Mouse (Mus musculus): ENCODE results near the gene Mink1. TPM values are rescaled to one million over a fixed set of nuclear protein-coding genes. Genes with fewer than 3 reads are reported as not detected.
"Not testable (repeated sequence)": the region's sequence is repeated elsewhere in the genome, so short reads cannot be mapped to it uniquely, and the experiment has no call there.

Mink1 gene
- total and polyA plus RNA-seq, 3 experiments = 33.8 to 230 (median 57.3) TPM

DNA sequence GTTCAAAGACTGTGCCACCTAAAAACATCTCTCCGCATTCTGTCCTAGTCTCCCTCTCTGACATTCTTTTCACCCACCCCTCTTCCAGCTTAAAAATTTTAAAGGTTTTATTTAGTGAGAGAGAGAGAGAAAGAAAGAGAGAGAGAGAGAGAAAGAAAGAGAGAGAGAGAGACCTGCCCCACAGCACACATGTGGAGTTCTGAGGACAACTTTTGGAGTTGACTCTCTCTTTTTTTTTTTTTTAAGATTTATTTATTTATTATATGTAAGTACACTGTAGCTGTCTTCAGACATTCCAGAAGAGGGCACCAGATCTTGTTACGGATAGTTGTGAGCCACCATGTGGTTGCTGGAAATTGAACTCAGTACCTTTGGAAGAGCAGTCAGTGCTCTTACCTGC is 31.6 kb upstream of the Mink1 start:
- not testable (repeated sequence) for H3K27me3 ChIP-seq (ENCODE audit: control insufficient read depth in 1 of 2, insufficient read depth in 2 of 2, low read length in 2 of 2); DNase-seq (ENCODE audit: low read depth, low spot score); H3K79me2 ChIP-seq (ENCODE audit: control insufficient read depth, insufficient read depth, low read length, poor library complexity); H3K4me3 ChIP-seq (ENCODE audit: control insufficient read depth in 1 of 2, insufficient read depth in 1 of 2, low read depth in 2 of 2, low read length in 2 of 2); H3K9me3 ChIP-seq (replicated peaks; ENCODE audit: insufficient read depth, low read length); H3K36me3 ChIP-seq (ENCODE audit: control insufficient read depth in 1 of 2, insufficient read depth in 2 of 2, low read length in 2 of 2); H3K9ac ChIP-seq (ENCODE audit: control insufficient read depth, low read depth, low read length, poor library complexity, severe bottlenecking); H3K4me1 ChIP-seq (ENCODE audit: control insufficient read depth in 1 of 2, insufficient read depth in 2 of 2, low read length in 2 of 2); H3K27ac ChIP-seq (ENCODE audit: control insufficient read depth, low read depth, low read length)
- peak; percentile 68 for TF ChIP-seq ZNF384 (IDR thresholded peaks at IDR 0.05; ENCODE audit: low read depth, low read length)

DNA sequence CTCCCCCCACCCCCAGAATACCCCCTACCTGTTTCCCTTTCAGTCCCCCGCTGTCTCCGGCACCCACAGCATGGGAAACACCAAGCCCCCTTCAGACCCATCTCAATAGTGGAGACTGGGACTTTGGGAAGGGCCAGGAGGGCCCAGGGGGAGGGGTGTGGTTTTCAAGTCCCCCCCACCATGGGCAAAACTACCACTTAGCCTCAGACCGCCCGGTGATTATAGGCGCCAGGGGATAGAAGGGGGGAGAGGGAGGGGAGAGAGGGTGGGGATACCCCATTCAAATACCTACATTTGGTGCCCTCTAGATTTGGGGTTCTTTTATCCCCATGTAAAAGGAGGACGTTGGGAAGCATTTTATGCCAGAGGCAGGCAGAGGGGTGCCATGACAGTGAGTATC is 29.8 kb upstream of the Mink1 start, which contains the start of gene Gm40193:
Gene Gm40193, minus strand, starts transcription at position 101 of the 400 bp plus-strand sequence.
- Histone ChIP-seq H3K4me1 (ENCODE audit: control insufficient read depth in 1 of 2, insufficient read depth in 2 of 2, low read length in 2 of 2) (no peaks in the 10 kb centered on the region), H3K79me2 (ENCODE audit: control insufficient read depth, insufficient read depth, low read length, poor library complexity) (no peaks in the 10 kb centered on the region), H3K27ac (ENCODE audit: control insufficient read depth, low read depth, low read length) (no peak within 1 kb of the TSS), H3K4me3 (ENCODE audit: control insufficient read depth in 1 of 2, insufficient read depth in 1 of 2, low read depth in 2 of 2, low read length in 2 of 2) (no peak within 1 kb of the TSS), H3K9ac (ENCODE audit: control insufficient read depth, low read depth, low read length, poor library complexity, severe bottlenecking) (no peak within 1 kb of the TSS), H3K36me3 (ENCODE audit: control insufficient read depth in 1 of 2, insufficient read depth in 2 of 2, low read length in 2 of 2) (no peaks in the 10 kb centered on the region), H3K9me3 (replicated peaks; ENCODE audit: insufficient read depth, low read length) (no peaks in the 10 kb centered on the region), H3K27me3 (ENCODE audit: control insufficient read depth in 1 of 2, insufficient read depth in 2 of 2, low read length in 2 of 2) (no peaks in the 10 kb centered on the region; a peak in 1 of 4 replicates)
- no peak for TF ChIP-seq NRF1 (IDR thresholded peaks at IDR 0.05; ENCODE audit: insufficient read depth, low read depth, low read length, poor library complexity, severe bottlenecking)
- no peak for TF ChIP-seq USF1 (IDR thresholded peaks at IDR 0.05; ENCODE audit: low read depth, low read length)
- no peak for TF ChIP-seq POLR2A (IDR thresholded peaks at IDR 0.05; ENCODE audit: control insufficient read depth in 1 of 2, insufficient read depth in 1 of 2, low read depth in 1 of 2, low read length in 2 of 2, poor library complexity in 1 of 2)
- no peak for TF ChIP-seq ELF1 (IDR thresholded peaks at IDR 0.05; ENCODE audit: low read depth, low read length)
- no peak for TF ChIP-seq RCOR1 (IDR thresholded peaks at IDR 0.05; ENCODE audit: low read depth, low read length)
- TF ChIP-seq ZNF384 (IDR thresholded peaks at IDR 0.05; ENCODE audit: low read depth, low read length) = no peak
- no peak for TF ChIP-seq E2F4 (IDR thresholded peaks at IDR 0.05; ENCODE audit: borderline replicate concordance, low read depth, low read length)
- no peak for TF ChIP-seq JUND (IDR thresholded peaks at IDR 0.05; ENCODE audit: low read depth, low read length)
- no peak for TF ChIP-seq TBP (IDR thresholded peaks at IDR 0.05; ENCODE audit: low read depth, low read length)
- DNase-seq (ENCODE audit: low read depth, low spot score) = no peak

DNA sequence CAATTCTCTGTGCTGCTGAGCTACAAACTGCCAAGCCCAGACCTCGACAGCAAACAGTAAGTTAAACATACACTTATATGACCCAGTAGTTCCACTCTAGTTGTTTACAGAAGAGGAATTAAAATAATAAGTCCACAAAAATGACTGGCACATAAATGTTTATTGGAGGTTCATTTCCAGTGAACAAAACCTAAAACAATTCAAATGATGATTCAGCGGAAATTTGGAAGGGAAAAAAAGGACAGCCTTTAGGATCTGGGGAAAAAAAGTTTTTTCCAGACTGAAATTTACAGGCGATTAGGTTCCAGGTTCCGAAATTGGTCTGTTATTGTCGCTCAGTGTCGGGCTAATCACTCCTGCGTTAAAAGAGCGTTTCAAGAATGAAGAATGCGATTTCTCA is 23.3 kb upstream of the Mink1 start:
- Histone ChIP-seq H3K4me1 (ENCODE audit: control insufficient read depth in 1 of 2, insufficient read depth in 2 of 2, low read length in 2 of 2) (peaks cover 0 to 3% of the 10 kb centered on the region in 2 experiments; a peak in 2 of 4 replicates), H3K27ac (ENCODE audit: control insufficient read depth, low read depth, low read length) (no peak overlapping the region), H3K4me3 (ENCODE audit: control insufficient read depth in 1 of 2, insufficient read depth in 1 of 2, low read depth in 2 of 2, low read length in 2 of 2) (peak overlapping the region; percentile 45 to 51), H3K79me2 (ENCODE audit: control insufficient read depth, insufficient read depth, low read length, poor library complexity) (no peaks in the 10 kb centered on the region; the same call in 1 of the 2 replicates), H3K36me3 (ENCODE audit: control insufficient read depth in 1 of 2, insufficient read depth in 2 of 2, low read length in 2 of 2) (no peaks in the 10 kb centered on the region), H3K9me3 (replicated peaks; ENCODE audit: insufficient read depth, low read length) (no peaks in the 10 kb centered on the region), H3K27me3 (ENCODE audit: control insufficient read depth in 1 of 2, insufficient read depth in 2 of 2, low read length in 2 of 2) (peaks cover 11 to 14% of the 10 kb centered on the region in 2 experiments), H3K9ac (ENCODE audit: control insufficient read depth, low read depth, low read length, poor library complexity, severe bottlenecking) (peak overlapping the region; percentile 28)
- 0 out of 2 replicates have a peak, but pooled peaks have one; percentile 5 for TF ChIP-seq MXI1 (IDR thresholded peaks at IDR 0.05; ENCODE audit: low read depth, low read length)
- no peak for TF ChIP-seq TAL1 (IDR thresholded peaks at IDR 0.05; ENCODE audit: low read length)
- peak; percentile 80 for TF ChIP-seq MAFK (IDR thresholded peaks at IDR 0.05; ENCODE audit: borderline replicate concordance, low read depth, low read length)
- DNase-seq (ENCODE audit: low read depth, low spot score) = no peak

Measured in MEL (cell line).